Mouse (Mus musculus) thymus, adult 2 months (tissue): Measurements from ENCODE around the gene Tnfrsf22. TPM values are rescaled to one million over a fixed set of nuclear protein-coding genes. Genes with fewer than 3 reads are reported as not detected.

ENCODE experiments used
- DNase-seq: peaks from one replicate; pipeline ENCODE4 v3.0.0; 2021
- H3K27ac ChIP-seq: fragments of 200-500 bp; 2 replicates; pipeline ENCODE4 v1.5.1; 2012; ENCODE audit warnings: low read length, control low read depth; ENCODE audit not compliant: control insufficient read depth, insufficient read depth
- H3K27me3 ChIP-seq: fragments of 200-500 bp; 2 replicates; pipeline ENCODE4 v1.6.1; 2012; ENCODE audit warnings: mild to moderate bottlenecking, low read length, moderate library complexity, mixed read lengths; ENCODE audit not compliant: control insufficient read depth, insufficient read depth
- H3K36me3 ChIP-seq: fragments of 200-500 bp; 2 replicates; pipeline ENCODE4 v1.6.1; 2012; ENCODE audit warnings: mild to moderate bottlenecking, low read length, moderate library complexity; ENCODE audit not compliant: control insufficient read depth, insufficient read depth
- H3K4me1 ChIP-seq: fragments of 200-500 bp; replicated peaks from 2 replicates; pipeline ENCODE4 v1.6.1; 2012; ENCODE audit warnings: low read length; ENCODE audit not compliant: control insufficient read depth, insufficient read depth
- H3K4me3 ChIP-seq: fragments of 200-500 bp; 2 replicates; pipeline ENCODE4 v1.5.1; 2012; ENCODE audit warnings: mild to moderate bottlenecking, low read length, control low read depth, moderate library complexity; ENCODE audit not compliant: control insufficient read depth, insufficient read depth
- CTCF ChIP-seq: fragments of 200-500 bp; IDR thresholded peaks from 2 replicates; pipeline ENCODE4 v1.5.1; 2012; ENCODE audit warnings: mild to moderate bottlenecking, control low read depth, low read length, moderate library complexity, borderline replicate concordance; ENCODE audit not compliant: control insufficient read depth, poor library complexity, insufficient read depth; ENCODE audit errors: extremely low read depth
- POLR2A ChIP-seq: fragments of 200-500 bp; IDR thresholded peaks from 2 replicates; pipeline ENCODE4 v1.6.1; 2012; ENCODE audit warnings: mild to moderate bottlenecking, low read length, control low read depth, moderate library complexity; ENCODE audit not compliant: control insufficient read depth, poor library complexity, insufficient read depth; ENCODE audit errors: extremely low read depth
- WGBS: fragments of 180-500 bp; shearing (Covaris S2); methylation state at CpG from one replicate; pipeline ENCODE4 v1.1.7; 2018; 5-methylcytosine and 5-hydroxymethylcytosine counted together
- polyA plus RNA-seq: library from polyadenylated mRNA; depleted of rRNA; stranded (reverse); fragments of >200 nt; gene quantifications from 2 replicates; pipeline ENCODE4 v1.2.3, GENCODE M21; 2012; rRNA removed

Tnfrsf22 gene
- polyA plus RNA-seq = 4.8 and 4.9 TPM in 2 replicates

- peaks cover 9% of the 10 kb centered on the region; the same call in 1 of the 2 replicates for H3K4me1 ChIP-seq
- no peaks in the 10 kb centered on the region for H3K36me3 ChIP-seq
- peak; percentile 76 for DNase-seq
- 5% methylated on average over 39 of the region's 39 CpGs for WGBS
- no peaks in the 10 kb centered on the region for H3K27me3 ChIP-seq
- TF ChIP-seq CTCF (no peak), POLR2A (no peak)
- no peak within 1 kb of the TSS for H3K27ac ChIP-seq
- peak within 1 kb of the TSS; percentile 68 for H3K4me3 ChIP-seq
These were observed at the start of gene Tnfrsf22 for GRCm38 (mm10) chr7:143649034-143649768. Gene Tnfrsf22 (minus strand): TSS chr7:143649661.

GRCm38 (mm10) chr7:143696140-143696539, 46.7 kb upstream of the Tnfrsf22 start:
- peak; percentile 52 for DNase-seq
- Histone ChIP-seq H3K27ac (no peak overlapping the region), H3K27me3 (no peaks in the 10 kb centered on the region), H3K4me1 (no peaks in the 10 kb centered on the region), H3K36me3 (no peaks in the 10 kb centered on the region), H3K4me3 (no peak overlapping the region)
- WGBS = 91% methylated on average over 2 of the region's 2 CpGs
- no peak for TF ChIP-seq CTCF
- TF ChIP-seq POLR2A = no peak

GRCm38 (mm10) chr7:143694550-143694949, 45.1 kb upstream of the Tnfrsf22 start:
- WGBS = 99% methylated on average over 7 of the region's 7 CpGs
- Histone ChIP-seq H3K36me3 (no peaks in the 10 kb centered on the region), H3K4me1 (no peaks in the 10 kb centered on the region), H3K27me3 (no peaks in the 10 kb centered on the region), H3K4me3 (no peak overlapping the region), H3K27ac (no peak overlapping the region)
- DNase-seq = no peak
- no peak for TF ChIP-seq POLR2A
- no peak for TF ChIP-seq CTCF

GRCm38 (mm10) chr7:143692746-143693510, 43.5 kb upstream of the Tnfrsf22 start:
- Histone ChIP-seq H3K27ac (no peak overlapping the region), H3K36me3 (no peaks in the 10 kb centered on the region), H3K27me3 (no peaks in the 10 kb centered on the region), H3K4me3 (no peak overlapping the region), H3K4me1 (no peaks in the 10 kb centered on the region)
- TF ChIP-seq POLR2A (no peak), CTCF (no peak)
- DNase-seq = no peak
- 97% methylated on average over 12 of the region's 12 CpGs for WGBS

- Histone ChIP-seq H3K36me3 (no peaks in the 10 kb centered on the region), H3K4me1 (no peaks in the 10 kb centered on the region)
- TF ChIP-seq POLR2A (no peak), CTCF (no peak)
These were observed 42.4 kb upstream of the Tnfrsf22 start for GRCm38 (mm10) chr7:143691909-143692308.

GRCm38 (mm10) chr7:143691181-143691580, 41.7 kb upstream of the Tnfrsf22 start:
- DNase-seq = no peak
- no peak overlapping the region for H3K4me3 ChIP-seq
- H3K27ac ChIP-seq = no peak overlapping the region
- no peaks in the 10 kb centered on the region for H3K4me1 ChIP-seq
- H3K36me3 ChIP-seq = no peaks in the 10 kb centered on the region
- 93% methylated on average over 5 of the region's 5 CpGs for WGBS
- H3K27me3 ChIP-seq = no peaks in the 10 kb centered on the region
- TF ChIP-seq POLR2A = no peak
- no peak for TF ChIP-seq CTCF

More at GRCm38 (mm10) chr7:143691909-143692308, 42.4 kb upstream of the Tnfrsf22 start:
- WGBS = 98% methylated on average over 4 of the region's 4 CpGs
- Histone ChIP-seq H3K4me3 (no peak overlapping the region), H3K27ac (no peak overlapping the region), H3K27me3 (no peaks in the 10 kb centered on the region)
- DNase-seq = no peak

- 60% methylated on average over 4 of the region's 4 CpGs for WGBS
- Histone ChIP-seq H3K4me3 (no peak overlapping the region), H3K36me3 (no peaks in the 10 kb centered on the region), H3K27me3 (no peaks in the 10 kb centered on the region), H3K4me1 (peaks cover 5% of the 10 kb centered on the region; the same call in 1 of the 2 replicates), H3K27ac (no peak overlapping the region)
- TF ChIP-seq POLR2A (no peak), CTCF (no peak)
- DNase-seq = no peak
These were observed 40.5 kb upstream of the Tnfrsf22 start for GRCm38 (mm10) chr7:143689946-143690345.
